Mouse (Mus musculus): ENCODE measurements around the gene Banp.

DNA sequence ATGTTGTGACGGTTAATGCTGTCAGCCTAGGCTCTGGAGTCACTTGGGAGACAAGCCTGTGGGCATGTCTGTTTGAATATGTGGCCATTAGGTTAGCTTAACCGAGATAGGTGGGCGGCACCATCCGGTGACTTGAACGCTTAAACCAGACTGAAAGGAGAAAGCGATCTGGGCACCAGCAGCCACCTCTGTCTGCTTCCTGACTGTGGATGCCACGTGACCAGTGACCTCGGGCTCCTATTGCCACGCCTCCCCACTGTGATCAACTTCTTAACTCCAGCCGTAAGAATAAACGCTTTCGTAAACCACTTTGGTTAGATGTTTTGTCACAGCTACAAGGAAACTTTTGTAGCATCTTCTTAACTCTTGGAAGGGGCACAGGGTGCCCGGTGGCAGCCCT, 119.1 kb downstream of the Banp start:
- TF ChIP-seq MAFK (IDR thresholded peaks at IDR 0.05; ENCODE audit: insufficient read depth, low read depth, low read length) (no peak), ZC3H11A (IDR thresholded peaks at IDR 0.05; ENCODE audit: borderline replicate concordance, low read depth, low read length) (no peak), CHD2 (IDR thresholded peaks at IDR 0.05; ENCODE audit: low read depth, low read length) (no peak), HCFC1 (IDR thresholded peaks at IDR 0.05; ENCODE audit: borderline replicate concordance, insufficient read depth, low read length) (no peak)
